Mouse (Mus musculus): Measurements from ENCODE around the gene Tango6. TPM values are rescaled to one million over a fixed set of nuclear protein-coding genes. Genes with fewer than 3 reads are reported as not detected.

Tango6 gene
- polyA plus RNA-seq, 1 experiment from 2014 or later = 9.6 TPM

GRCm38 (mm10) chr8:106893481-106894156 lies 210.8 kb downstream of the Tango6 start, which contains the start of gene Utp4:
TSS of gene Utp4 (plus strand) at chr8:106893636.
- H3K9ac ChIP-seq (ENCODE audit: low read depth, low read length) = peak within 1 kb of the TSS; percentile 98
- peaks cover 18% of the 10 kb centered on the region for H3K36me3 ChIP-seq (ENCODE audit: control insufficient read depth, insufficient read depth, low read length)
- under 1% methylated on average over 62 of the region's 63 CpGs for WGBS
- peak within 1 kb of the TSS; percentile 93 for H3K4me3 ChIP-seq (ENCODE audit: low read depth, low read length)
- H3K27me3 ChIP-seq (replicated peaks; ENCODE audit: control insufficient read depth, insufficient read depth, low read length) = no peaks in the 10 kb centered on the region
- peak within 1 kb of the TSS; percentile 79 for H3K4me2 ChIP-seq
- H3K27ac ChIP-seq (ENCODE audit: low read depth, low read length) = peak within 1 kb of the TSS; percentile 92
- peaks cover 18% of the 10 kb centered on the region for H3K4me1 ChIP-seq (replicated peaks; ENCODE audit: control insufficient read depth, insufficient read depth, low read length)
- ATAC-seq (replicated peaks; ENCODE audit: low FRiP score) = peak; percentile 94
- H3K9me3 ChIP-seq (ENCODE audit: control insufficient read depth, low read length) = no peaks in the 10 kb centered on the region
- DNase-seq (ENCODE audit: low spot score) = peak; percentile 88

- Histone ChIP-seq H3K27ac (ENCODE audit: low read depth, low read length) (no peak overlapping the region), H3K4me1 (replicated peaks; ENCODE audit: control insufficient read depth, insufficient read depth, low read length) (peaks cover 6% of the 10 kb centered on the region), H3K4me2 (no peak overlapping the region), H3K27me3 (replicated peaks; ENCODE audit: control insufficient read depth, insufficient read depth, low read length) (no peaks in the 10 kb centered on the region), H3K9me3 (ENCODE audit: control insufficient read depth, low read length) (no peaks in the 10 kb centered on the region), H3K36me3 (ENCODE audit: control insufficient read depth, insufficient read depth, low read length) (peaks cover 56% of the 10 kb centered on the region), H3K4me3 (ENCODE audit: low read depth, low read length) (no peak overlapping the region), H3K9ac (ENCODE audit: low read depth, low read length) (no peak overlapping the region)
- DNase-seq (ENCODE audit: low spot score) (no peak), ATAC-seq (replicated peaks; ENCODE audit: low FRiP score) (no peak)
- WGBS = 93% methylated on average over 5 of the region's 5 CpGs
These were observed 216.6 kb downstream of the Tango6 start for GRCm38 (mm10) chr8:106899473-106899872.

Other genes starting within 250 kb of the Tango6 start
- gene 6030452D12Rik, start 182.5 kb upstream of the Tango6 start, polyA plus RNA-seq (2014; fragmentation: Nextera tagmentation; extraction: Ambion mirVana) = not detected in 2 replicates
- gene Cdh3, start 172.2 kb upstream of the Tango6 start, polyA plus RNA-seq (2014; fragmentation: Nextera tagmentation; extraction: Ambion mirVana) = 12.5 and 13.2 TPM in 2 replicates
- gene Gm10073, start 109.6 kb upstream of the Tango6 start, polyA plus RNA-seq (2014; fragmentation: Nextera tagmentation; extraction: Ambion mirVana) = 11.9 and 15.4 TPM in 2 replicates
- gene Cdh1, start 79.7 kb upstream of the Tango6 start, polyA plus RNA-seq (2014; fragmentation: Nextera tagmentation; extraction: Ambion mirVana) = 11.0 and 11.8 TPM in 2 replicates
- 0.07 and 0.09 TPM in 2 replicates for gene Has3, start 187.2 kb downstream of the Tango6 start, polyA plus RNA-seq (2014; fragmentation: Nextera tagmentation; extraction: Ambion mirVana)
- gene Utp4, start 210.6 kb downstream of the Tango6 start, polyA plus RNA-seq (2014; fragmentation: Nextera tagmentation; extraction: Ambion mirVana) = 111 and 120 TPM in 2 replicates

Data from liver, embryonic 11.5 days (tissue).